Mouse (Mus musculus) limb, embryonic 11.5 days (tissue): Measurements from ENCODE around the gene Zfp644. TPM values are rescaled to one million over a fixed set of nuclear protein-coding genes. Genes with fewer than 3 reads are reported as not detected.
A peak's percentile ranks its signal among the peaks of the same experiment; 100 is the strongest.

Experiments
- ATAC-seq: fragments of 200-750 bp; cut with Nextera tagmentation; 2 replicates; pipeline ENCODE4 v1.8.0; 2017; ENCODE audit warnings: low read depth; ENCODE audit not compliant: insufficient number of reproducible peaks, low FRiP score, low TSS enrichment
- DNase-seq: peaks from one replicate; pipeline ENCODE4 v3.0.0-alpha.2; 2015; ENCODE audit warnings: low spot score
- H3K27ac ChIP-seq: fragments of 300-500 bp; sonication (generic); replicated peaks from 2 replicates; pipeline ENCODE4 v1.5.1; 2014; ENCODE audit warnings: low read depth, mild to moderate bottlenecking, low read length
- H3K27me3 ChIP-seq: fragments of 300-500 bp; sonication (generic); 2 replicates; pipeline ENCODE4 v1.6.1; 2014; ENCODE audit warnings: mild to moderate bottlenecking, low read length, mixed read lengths; ENCODE audit not compliant: control insufficient read depth, insufficient read depth
- H3K36me3 ChIP-seq: fragments of 300-500 bp; sonication (generic); 2 replicates; pipeline ENCODE4 v1.6.1; 2014; ENCODE audit warnings: mild to moderate bottlenecking, low read length, moderate library complexity, mixed read lengths; ENCODE audit not compliant: control insufficient read depth, insufficient read depth
- H3K4me1 ChIP-seq: fragments of 300-500 bp; sonication (generic); 2 replicates; pipeline ENCODE4 v1.6.1; 2014; ENCODE audit warnings: low read length, mixed read lengths; ENCODE audit not compliant: control insufficient read depth, insufficient read depth
- H3K4me2 ChIP-seq: fragments of 300-500 bp; sonication (generic); 2 replicates; pipeline ENCODE4 v1.6.1; 2014; ENCODE audit warnings: low read depth, mild to moderate bottlenecking, moderate library complexity; ENCODE audit not compliant: severe bottlenecking
- H3K4me3 ChIP-seq: fragments of 300-500 bp; sonication (generic); 2 replicates; pipeline ENCODE4 v1.5.1; 2014; ENCODE audit warnings: low read depth, low read length
- H3K9ac ChIP-seq: fragments of 300-500 bp; sonication (generic); 2 replicates; pipeline ENCODE4 v1.6.1; 2014; ENCODE audit warnings: mild to moderate bottlenecking, low read length
- H3K9me3 ChIP-seq: fragments of 300-500 bp; sonication (generic); 2 replicates; pipeline ENCODE4 v1.6.1; 2016; ENCODE audit warnings: low read length; ENCODE audit not compliant: control insufficient read depth
- WGBS: fragments of 180-500 bp; shearing (Covaris S2); extraction: QIAGEN DNeasy Blood & Tissue Kit; methylation state at CpG from one replicate; pipeline ENCODE4 v1.1.7; 2014; 5-methylcytosine and 5-hydroxymethylcytosine counted together
- polyA plus RNA-seq: library from polyadenylated mRNA; unstranded; fragments of >200 nt; fragmentation: Nextera tagmentation; extraction: Ambion mirVana; gene quantifications from 2 replicates; pipeline ENCODE4 v1.2.1, GENCODE M21; 2014

The Zfp644 gene
- 84.6 and 90.7 TPM in 2 replicates for polyA plus RNA-seq

GRCm38 (mm10) chr5:106696396-106697337 lies at the start of gene Zfp644:
Gene Zfp644, minus strand, starts transcription at chr5:106697287.
- Histone ChIP-seq H3K27ac (peak within 1 kb of the TSS; percentile 100), H3K36me3 (no peaks in the 10 kb centered on the region; the same call in 1 of the 2 replicates), H3K4me2 (peak within 1 kb of the TSS; percentile 67), H3K9ac (peak within 1 kb of the TSS; percentile 98), H3K9me3 (no peaks in the 10 kb centered on the region), H3K27me3 (no peaks in the 10 kb centered on the region), H3K4me1 (0 out of 2 replicates have a peak, but pooled peaks cover 3% of the 10 kb centered on the region), H3K4me3 (peak within 1 kb of the TSS; percentile 84)
- WGBS: 2% methylated on average over 69 of the region's 71 CpGs
- ATAC-seq (peak; percentile 90), DNase-seq (peak; percentile 87)

DNA sequence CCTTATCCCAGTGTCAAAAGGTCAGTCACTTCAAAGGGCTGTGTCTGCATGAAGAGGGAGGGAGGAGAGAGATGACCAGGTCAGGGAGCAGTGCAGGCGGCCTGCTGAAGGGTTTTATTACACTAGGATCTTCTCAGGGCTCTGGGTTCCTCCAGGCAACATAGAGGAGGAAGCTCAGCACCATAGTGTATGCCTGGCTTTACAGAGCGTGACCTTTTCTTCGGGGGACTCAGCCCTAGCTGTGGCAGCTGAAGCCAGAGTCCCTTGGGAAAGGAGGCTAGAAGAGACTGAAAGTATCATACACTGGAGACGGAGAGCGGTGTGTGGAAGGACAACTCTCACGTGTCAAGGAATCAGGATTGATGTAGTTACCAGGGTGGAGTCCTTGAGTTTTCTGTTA lies 42.6 kb upstream of the Zfp644 start:
- DNase-seq (no peak), ATAC-seq (no peak)
- no peaks in the 10 kb centered on the region for H3K9me3 ChIP-seq
- no peak overlapping the region for H3K27ac ChIP-seq
- WGBS: 24% methylated on average over 6 of the region's 6 CpGs
- no peak overlapping the region for H3K4me2 ChIP-seq
- no peaks in the 10 kb centered on the region for H3K36me3 ChIP-seq
- no peak overlapping the region for H3K9ac ChIP-seq
- no peaks in the 10 kb centered on the region for H3K27me3 ChIP-seq
- H3K4me3 ChIP-seq: no peak overlapping the region
- no peaks in the 10 kb centered on the region for H3K4me1 ChIP-seq

DNA sequence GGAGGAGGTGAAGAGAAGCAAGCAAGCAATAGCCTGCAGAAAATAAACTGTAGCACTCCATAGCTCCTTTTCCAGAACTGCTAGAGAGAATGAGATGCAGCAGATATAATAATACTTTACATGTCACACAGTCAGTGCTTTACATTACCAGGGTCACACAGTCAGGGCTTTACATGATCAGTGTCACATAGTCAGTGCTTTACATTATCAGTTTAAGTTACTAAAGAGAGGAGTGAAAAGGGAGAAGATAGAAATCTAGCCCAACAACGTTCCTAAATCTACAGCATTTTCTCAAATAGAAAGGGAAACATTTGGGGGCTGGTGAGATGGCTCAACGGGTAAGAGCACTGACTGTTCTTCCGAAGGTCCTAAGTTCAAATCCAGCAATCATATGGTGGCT lies 26.4 kb upstream of the Zfp644 start:
- no peak overlapping the region for H3K4me2 ChIP-seq
- DNase-seq: no peak
- H3K4me1 ChIP-seq: no peaks in the 10 kb centered on the region
- no peaks in the 10 kb centered on the region for H3K36me3 ChIP-seq
- H3K4me3 ChIP-seq: no peak overlapping the region
- WGBS: 87% methylated on average over 3 of the region's 3 CpGs
- no peak overlapping the region for H3K9ac ChIP-seq
- no peaks in the 10 kb centered on the region for H3K9me3 ChIP-seq
- no peak for ATAC-seq
- no peaks in the 10 kb centered on the region for H3K27me3 ChIP-seq
- H3K27ac ChIP-seq: no peak overlapping the region

DNA sequence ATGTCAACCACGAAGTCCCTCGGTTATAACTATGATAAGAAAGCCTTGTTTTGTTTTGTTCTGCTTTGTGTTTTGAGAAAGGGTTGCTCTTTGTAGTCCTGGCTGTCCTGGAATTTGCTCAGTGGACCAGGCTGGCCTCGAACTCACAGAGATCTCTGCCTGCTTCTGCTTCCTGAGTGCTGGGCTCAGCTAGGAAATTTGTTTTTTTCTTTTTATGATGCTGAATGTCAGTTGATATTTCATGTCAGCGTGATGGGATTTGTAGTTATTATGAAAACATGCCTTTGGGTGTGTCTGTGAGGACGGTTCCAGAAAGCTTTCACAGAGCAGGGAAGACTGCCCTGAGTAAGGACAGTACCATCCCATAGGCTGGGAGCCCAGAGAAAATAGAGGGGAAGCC lies 25.7 kb upstream of the Zfp644 start:
- no peak overlapping the region for H3K4me3 ChIP-seq
- no peak for ATAC-seq
- no peak for DNase-seq
- no peak overlapping the region for H3K9ac ChIP-seq
- WGBS: 84% methylated on average over 5 of the region's 5 CpGs
- H3K4me2 ChIP-seq: no peak overlapping the region
- H3K9me3 ChIP-seq: no peaks in the 10 kb centered on the region
- no peaks in the 10 kb centered on the region for H3K36me3 ChIP-seq
- H3K27me3 ChIP-seq: no peaks in the 10 kb centered on the region
- H3K27ac ChIP-seq: no peak overlapping the region
- no peaks in the 10 kb centered on the region for H3K4me1 ChIP-seq

- peak overlapping the region; percentile 37 for H3K9ac ChIP-seq
- H3K27ac ChIP-seq: 0 out of 2 replicates have a peak overlapping the region, but pooled peaks have one; percentile 42
- H3K4me1 ChIP-seq: 0 out of 2 replicates have a peak, but pooled peaks cover 3% of the 10 kb centered on the region
- no peaks in the 10 kb centered on the region for H3K36me3 ChIP-seq
- no peak overlapping the region for H3K4me3 ChIP-seq
- no peaks in the 10 kb centered on the region for H3K9me3 ChIP-seq
- 19% methylated on average over 3 of the region's 3 CpGs for WGBS
- no peaks in the 10 kb centered on the region for H3K27me3 ChIP-seq
- DNase-seq (peak; percentile 32), ATAC-seq (no peak)
- H3K4me2 ChIP-seq: no peak overlapping the region
Observed at GRCm38 (mm10) chr5:106711870-106712277, 14.8 kb upstream of the Zfp644 start.

GRCm38 (mm10) chr5:106711220-106711726 lies 14.2 kb upstream of the Zfp644 start:
- Histone ChIP-seq H3K4me2 (no peak overlapping the region), H3K9me3 (no peaks in the 10 kb centered on the region), H3K9ac (no peak overlapping the region; the same call in 1 of the 2 replicates), H3K36me3 (no peaks in the 10 kb centered on the region), H3K4me1 (0 out of 2 replicates have a peak, but pooled peaks cover 3% of the 10 kb centered on the region), H3K27me3 (no peaks in the 10 kb centered on the region), H3K4me3 (no peak overlapping the region), H3K27ac (0 out of 2 replicates have a peak overlapping the region, but pooled peaks have one; percentile 42)
- 76% methylated on average over 5 of the region's 5 CpGs for WGBS
- DNase-seq (no peak), ATAC-seq (no peak)

DNA sequence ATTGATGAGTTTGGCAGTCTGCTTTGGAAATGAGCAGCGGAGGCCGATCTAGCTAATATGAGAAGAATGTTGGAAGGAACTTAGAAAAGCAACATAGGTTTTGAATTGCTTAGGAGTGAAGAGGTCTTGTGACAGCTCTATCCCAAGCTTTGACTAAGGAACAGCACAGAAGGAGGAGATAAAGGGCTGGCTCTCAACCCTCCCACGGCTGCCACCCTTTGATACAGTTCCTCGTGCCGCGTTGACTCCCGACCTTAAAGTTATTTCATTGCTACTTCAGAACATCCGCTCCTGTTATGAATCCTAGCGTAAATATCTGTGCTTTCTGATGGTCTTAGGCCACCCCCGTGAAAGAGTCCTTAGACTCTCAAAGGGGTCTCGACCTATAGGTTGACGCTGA lies 13.5 kb upstream of the Zfp644 start:
- DNase-seq (no peak), ATAC-seq (no peak)
- H3K4me1 ChIP-seq: 0 out of 2 replicates have a peak, but pooled peaks cover 3% of the 10 kb centered on the region
- no peaks in the 10 kb centered on the region for H3K27me3 ChIP-seq
- H3K9me3 ChIP-seq: no peaks in the 10 kb centered on the region
- H3K9ac ChIP-seq: no peak overlapping the region
- H3K36me3 ChIP-seq: no peaks in the 10 kb centered on the region
- 74% methylated on average over 12 of the region's 12 CpGs for WGBS
- H3K27ac ChIP-seq: no peak overlapping the region
- no peak overlapping the region for H3K4me2 ChIP-seq
- no peak overlapping the region for H3K4me3 ChIP-seq

GRCm38 (mm10) chr5:106710085-106710409 lies 13.0 kb upstream of the Zfp644 start:
- Histone ChIP-seq H3K9me3 (no peaks in the 10 kb centered on the region), H3K36me3 (no peaks in the 10 kb centered on the region), H3K27ac (no peak overlapping the region), H3K4me2 (no peak overlapping the region), H3K9ac (no peak overlapping the region), H3K4me1 (0 out of 2 replicates have a peak, but pooled peaks cover 3% of the 10 kb centered on the region), H3K4me3 (no peak overlapping the region), H3K27me3 (no peaks in the 10 kb centered on the region)
- WGBS: 29% methylated on average over 2 of the region's 2 CpGs
- DNase-seq (no peak), ATAC-seq (no peak)
